Mouse (Mus musculus) cerebellum, adult 8-10 months (tissue): ENCODE measurements at regions not wholly inside any gene's neighbourhood (a gene's known extent, or its start where the extent isn't known, plus 50 kb on each side); places are given as distances from the start of the nearest gene placed in this dataset.

Source experiments
- DNase-seq: peaks from one replicate; pipeline ENCODE4 v3.0.0; 2022

GRCm38 (mm10) chr2:47991132-47991531 is 822.8 kb upstream of the Acvr2a start:
- DNase-seq, result no peak

- no peak for DNase-seq
These were observed 819.7 kb upstream of the Acvr2a start for GRCm38 (mm10) chr2:47994185-47994584.

DNA sequence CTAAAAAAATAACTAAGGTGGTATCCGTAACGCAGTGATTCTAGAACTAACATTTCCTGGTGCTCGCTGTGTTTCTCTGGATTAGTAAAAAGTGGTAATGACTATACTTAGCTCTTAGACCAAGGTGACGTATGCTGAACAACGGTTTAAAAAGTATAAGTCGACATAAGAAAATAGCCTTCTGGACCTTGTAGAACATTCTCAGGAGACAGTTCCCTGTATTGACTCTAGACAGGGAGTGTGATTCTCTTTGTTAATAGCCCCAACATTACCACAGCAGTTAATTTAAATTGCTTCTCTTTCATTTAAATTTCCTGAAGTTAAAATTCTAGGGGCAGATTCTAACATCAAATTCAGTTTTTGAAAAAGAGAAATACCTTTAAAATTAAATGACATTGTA is 812.7 kb upstream of the Acvr2a start:
- DNase-seq, result no peak

DNA sequence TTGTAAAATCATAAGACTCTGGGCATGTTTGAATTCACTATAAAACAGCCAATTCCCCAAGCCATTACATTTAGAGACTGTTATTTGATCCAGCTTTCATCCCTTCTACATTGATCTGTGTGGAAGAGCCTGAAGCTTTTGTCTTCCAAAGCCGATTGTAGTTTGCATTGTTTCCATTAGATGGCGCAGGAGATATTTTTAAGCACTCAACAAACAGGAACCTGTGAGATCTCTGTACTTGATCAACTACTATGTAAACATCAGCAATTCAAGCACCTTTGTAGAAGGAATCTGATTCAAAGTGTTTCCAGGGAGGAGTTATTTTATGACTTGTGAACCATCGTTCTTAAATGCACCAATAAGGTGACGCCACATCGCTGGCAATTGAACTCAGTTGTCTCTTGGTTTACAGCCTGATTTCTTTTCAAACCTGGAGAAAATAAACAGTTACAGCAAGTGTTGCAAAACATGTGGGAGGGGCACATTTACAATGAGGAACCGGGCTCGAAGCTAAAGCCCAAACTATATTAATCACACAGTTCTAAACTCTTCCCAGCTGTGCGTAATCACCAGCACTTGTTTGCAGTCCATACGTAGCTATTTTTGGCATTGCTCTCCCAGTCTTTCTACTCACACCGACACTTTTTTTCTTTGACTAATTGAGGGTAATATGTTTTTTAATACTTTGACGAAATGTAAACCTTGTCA is 812.0 kb upstream of the Acvr2a start:
- peak; percentile 51 for DNase-seq

DNA sequence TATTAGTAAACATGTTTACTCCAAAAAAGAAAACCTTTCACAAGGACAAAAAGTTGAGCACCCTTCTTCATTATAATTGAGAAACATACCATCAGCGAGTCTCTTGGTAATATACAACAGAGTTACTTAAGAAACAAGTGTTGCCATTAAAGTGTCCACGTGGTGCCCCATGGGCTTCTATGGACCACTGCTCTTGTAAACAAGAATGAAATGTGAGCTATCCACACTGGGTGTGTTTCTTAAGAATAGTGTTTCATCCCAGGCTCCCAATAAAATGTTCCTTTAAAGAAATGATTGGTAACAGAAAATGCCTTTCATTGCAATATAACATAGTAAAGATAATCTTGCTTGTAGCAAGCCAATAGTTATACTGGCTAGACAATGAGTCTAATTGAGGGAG is 803.6 kb upstream of the Acvr2a start:
- no peak for DNase-seq

DNA sequence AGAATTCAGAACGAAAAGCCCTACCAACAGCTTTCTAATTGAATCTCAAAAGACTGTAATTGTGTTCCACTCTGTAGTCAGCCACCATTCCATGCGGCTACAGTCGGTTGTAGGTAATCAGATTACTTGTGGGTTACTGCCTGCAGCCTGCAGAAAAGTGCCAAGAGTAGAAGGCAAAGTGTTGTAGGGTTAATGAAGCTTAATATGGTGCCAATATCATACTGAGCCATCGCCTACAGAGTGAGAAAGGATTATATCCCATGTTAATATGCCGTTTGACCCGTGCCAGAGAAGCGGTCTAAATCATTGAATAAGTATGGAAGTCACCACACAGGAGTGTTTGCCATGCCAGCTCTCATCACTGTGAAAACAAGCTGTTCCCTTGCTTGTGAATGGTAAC is 786.4 kb upstream of the Acvr2a start:
- DNase-seq, result no peak

DNA sequence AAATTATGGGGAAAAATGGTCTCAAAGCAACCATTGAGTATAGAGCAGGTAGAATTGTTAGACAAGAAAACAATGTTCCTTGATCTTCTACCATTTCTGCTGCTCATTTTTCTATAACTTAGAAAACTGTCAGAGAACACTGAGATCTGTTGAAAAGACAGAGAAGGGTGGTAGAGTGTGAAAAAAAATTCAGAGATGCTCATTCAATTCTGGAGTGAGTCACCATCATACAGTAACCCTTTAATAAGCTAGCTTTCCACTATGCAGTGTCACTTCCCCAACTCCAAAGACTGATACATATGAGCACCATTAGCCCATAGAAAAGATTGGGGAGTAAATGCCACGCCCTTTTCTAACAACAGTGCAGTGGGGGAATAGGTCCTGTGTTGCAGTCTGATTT is 752.5 kb upstream of the Acvr2a start:
- no peak for DNase-seq

DNA sequence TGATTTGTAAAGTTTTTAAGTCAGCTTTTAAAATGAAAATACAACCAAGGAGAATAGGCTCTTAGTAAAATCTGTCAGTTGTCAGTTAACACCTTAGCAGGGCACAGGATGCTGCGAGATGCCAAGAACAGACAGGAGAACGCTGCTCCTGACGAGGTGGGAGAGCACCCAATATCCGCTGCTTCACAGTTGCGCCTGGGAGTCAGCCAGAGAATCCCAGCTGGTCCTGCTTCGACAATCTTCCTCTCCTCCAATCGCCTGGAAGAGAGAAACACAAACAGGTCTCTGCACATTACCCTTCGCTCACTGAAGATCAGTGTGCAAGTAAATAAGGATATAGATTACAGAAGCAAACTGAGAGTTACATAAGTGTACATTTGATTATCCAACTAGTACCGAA is 750.5 kb upstream of the Acvr2a start:
- peak; percentile 74 for DNase-seq

GRCm38 (mm10) chr2:48065162-48065561 is 748.7 kb upstream of the Acvr2a start:
- DNase-seq, result no peak

- DNase-seq, result no peak
These were observed 731.6 kb upstream of the Acvr2a start for GRCm38 (mm10) chr2:48082120-48082799.

GRCm38 (mm10) chr2:48098287-48098686 is 715.6 kb upstream of the Acvr2a start:
- no peak for DNase-seq

DNA sequence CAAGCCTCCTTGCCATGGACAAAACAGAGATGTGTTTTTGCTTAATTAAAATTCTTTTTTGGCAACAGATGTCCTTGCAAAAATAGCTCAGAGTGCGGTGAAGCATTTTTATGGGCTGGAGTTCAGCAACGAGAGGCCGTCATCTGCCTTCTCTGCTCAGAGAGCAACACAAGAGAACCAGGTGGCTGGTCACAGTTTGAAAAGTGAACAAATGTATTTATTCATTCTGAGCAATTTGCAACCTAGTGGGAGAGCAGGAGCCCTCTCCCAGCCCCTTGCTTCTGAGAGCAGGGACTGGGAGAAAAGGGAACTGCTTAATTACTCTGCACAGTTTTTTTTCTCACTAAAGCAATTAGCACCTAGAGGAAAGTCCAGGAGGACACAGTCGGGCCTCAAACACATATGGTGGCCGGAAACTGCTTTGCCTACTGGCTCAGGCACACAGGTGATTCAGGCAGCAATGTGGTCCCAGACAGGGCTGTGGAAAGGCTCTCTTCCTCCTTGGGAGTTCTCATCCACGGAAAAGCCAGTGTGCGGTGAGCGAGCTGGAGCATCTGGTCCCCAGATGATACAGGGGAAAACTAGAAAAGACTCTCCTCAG is 714.9 kb upstream of the Acvr2a start:
- peak; percentile 64 for DNase-seq

- no peak for DNase-seq
These were observed 690.2 kb upstream of the Acvr2a start for GRCm38 (mm10) chr2:48123662-48124061.

GRCm38 (mm10) chr2:48138051-48138611 is 675.8 kb upstream of the Acvr2a start:
- DNase-seq, result no peak

DNA sequence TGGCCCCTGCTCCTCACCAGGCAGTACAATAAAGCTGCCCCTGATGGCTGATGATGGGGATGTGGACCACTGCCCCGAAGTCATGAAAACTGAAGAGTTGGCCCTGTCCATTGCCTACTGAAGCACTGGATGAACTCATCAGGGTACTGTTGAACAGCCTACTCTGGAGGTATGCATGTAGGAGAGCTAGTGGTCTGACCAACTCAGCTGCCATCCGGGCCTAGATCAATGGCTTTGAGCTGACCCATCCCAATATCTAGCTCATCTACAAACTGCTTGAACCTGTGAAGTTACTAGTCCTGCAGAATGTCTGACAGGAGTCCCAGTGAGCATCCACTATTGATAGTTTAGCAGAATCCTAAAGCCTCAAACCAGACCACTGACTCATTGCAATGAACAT is 672.6 kb upstream of the Acvr2a start:
- no peak for DNase-seq

GRCm38 (mm10) chr2:48154706-48155105 is 659.2 kb upstream of the Acvr2a start:
- DNase-seq, result no peak

- DNase-seq, result no peak
These were observed 641.3 kb upstream of the Acvr2a start for GRCm38 (mm10) chr2:48172626-48173025.

DNA sequence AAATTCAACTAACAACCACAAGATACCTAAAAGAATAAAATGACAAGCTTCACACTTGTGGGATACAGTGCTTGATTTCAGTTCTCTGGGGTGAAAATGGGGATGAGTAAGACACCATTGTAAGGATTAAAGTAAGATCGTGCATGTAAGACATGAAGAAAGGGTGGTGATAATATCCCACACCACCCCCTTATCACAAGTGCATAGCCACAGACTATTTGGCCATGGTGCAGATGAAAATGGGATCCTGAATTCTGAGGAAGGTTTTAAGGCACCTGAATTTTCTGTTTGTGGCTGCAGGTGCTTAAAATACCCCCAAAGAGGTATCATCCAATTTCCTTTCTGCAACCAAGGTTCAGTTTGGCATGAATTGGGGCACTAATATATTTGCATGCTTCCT is 627.7 kb upstream of the Acvr2a start:
- no peak for DNase-seq

DNA sequence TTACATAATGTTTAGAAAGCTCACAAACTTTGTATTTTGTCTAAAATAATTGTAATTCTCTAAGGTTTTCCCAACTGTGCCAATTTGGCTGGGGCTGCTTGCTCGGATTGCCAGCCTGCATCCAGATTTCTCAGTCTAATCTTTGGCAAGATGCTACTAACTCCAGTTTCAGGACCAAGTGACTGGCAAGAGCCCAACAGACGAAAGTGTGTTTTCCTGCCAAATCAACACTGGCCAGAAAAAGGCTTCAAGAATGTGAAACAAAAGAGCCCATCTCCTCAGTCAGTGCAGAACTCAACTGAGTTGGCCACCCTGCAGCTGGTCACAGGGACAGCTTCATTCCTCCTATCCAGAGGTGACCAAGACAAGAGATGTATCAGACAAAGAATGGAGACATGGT is 627.3 kb upstream of the Acvr2a start:
- DNase-seq, result peak; percentile 16

DNA sequence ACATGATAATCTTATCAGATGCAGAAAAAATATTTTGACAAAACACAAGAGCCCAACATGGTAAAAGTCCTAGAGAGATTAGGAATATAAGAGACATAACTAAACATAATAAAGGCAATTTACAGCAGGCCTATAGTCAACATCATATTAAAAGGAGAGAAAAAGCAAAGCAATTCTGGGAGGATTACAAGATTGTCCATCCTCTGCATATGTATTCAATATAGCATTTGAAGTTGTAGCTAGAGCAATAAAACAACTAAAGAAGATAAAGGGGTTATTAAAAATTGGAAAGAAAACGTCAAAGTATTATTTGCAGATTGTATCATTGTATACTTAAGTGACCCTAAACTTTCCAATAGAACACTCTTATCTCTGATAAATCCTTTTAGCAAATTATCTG is 602.1 kb upstream of the Acvr2a start:
- no peak for DNase-seq

- DNase-seq, result no peak
These were observed 593.1 kb upstream of the Acvr2a start for GRCm38 (mm10) chr2:48220771-48221170.

DNA sequence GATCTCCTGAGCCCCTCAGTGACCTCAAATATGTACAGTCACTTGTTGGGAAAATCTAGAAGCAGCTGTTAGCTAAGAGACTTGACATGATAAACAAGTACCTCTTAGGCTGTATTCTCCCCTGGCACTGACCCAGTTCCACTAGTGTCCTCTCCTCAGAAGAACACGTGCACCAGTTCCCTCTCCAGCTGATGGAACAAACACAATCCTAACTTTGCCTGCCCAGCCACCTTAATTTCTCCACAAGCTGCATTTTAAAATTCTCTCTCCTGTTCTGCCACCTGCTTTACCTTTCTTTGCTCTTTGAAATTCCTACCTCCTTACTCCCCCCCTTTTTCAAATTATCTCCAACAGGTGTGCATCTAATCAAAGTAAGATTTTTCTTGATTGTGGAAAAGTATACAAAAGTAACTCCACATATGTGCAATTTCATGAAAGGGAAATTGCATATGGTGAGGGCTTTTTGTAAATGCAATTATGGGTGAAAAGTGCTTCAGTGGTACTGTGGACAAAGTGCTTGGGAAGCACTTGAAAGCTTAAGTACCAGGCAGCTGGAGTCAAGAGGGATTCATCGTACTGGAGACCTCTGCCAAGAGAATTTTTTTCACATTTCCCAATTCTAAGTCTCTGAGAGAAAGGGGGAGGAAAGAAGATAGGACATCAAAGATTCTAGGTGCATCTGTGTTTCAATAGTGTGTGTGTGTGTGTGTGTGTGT is 590.7 kb upstream of the Acvr2a start:
- no peak for DNase-seq

DNA sequence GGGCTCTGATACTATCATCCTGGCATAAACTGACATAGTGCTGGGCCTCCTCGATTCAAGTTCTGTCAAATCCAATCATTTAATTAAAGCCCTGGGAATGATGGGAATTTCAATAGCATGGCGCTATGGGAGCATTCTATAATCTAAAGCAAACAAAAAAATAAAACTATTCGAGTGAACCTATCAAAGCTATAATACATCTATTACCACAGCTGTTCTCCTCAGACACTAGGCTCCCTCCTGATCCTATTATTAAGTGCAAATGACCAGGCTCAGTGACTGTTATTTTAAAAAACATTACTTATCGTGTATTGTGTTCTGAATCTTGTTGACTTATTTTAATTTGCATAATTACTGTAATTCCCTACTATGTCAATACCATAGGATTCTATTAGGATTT is 563.7 kb upstream of the Acvr2a start:
- no peak for DNase-seq
